Mouse (Mus musculus): ENCODE measurements at regions not wholly inside any gene's neighbourhood (a gene's known extent, or its start where the extent isn't known, plus 50 kb on each side); places are given as distances from the start of the nearest gene placed in this dataset.

DNA sequence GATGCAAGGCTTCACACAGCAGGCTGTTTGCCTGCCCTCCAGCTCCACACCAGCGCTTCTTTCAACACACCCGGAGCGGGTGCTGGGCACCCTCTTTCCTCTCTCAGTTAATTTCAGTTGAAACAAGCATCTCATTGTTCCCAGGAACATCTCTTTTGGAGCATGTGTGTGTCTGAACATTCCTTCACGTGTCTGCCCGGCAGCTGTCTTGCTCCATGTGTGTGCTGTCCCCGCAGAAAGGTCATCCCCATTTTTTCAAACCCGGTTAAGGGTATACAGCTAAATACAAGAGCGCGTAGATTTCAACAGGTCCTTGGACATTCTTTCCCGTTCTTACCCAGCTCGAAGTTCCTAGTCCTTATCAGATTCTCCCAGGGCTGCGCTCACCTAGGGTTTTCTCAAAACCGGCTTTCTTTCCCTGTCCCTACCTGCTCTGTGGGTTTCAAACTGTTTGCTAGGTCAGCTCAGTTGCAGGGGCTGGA is 152.0 kb upstream of the Arid2 start:
- TF ChIP-seq CTCF (conservative IDR thresholded peaks at IDR 0.05; ENCODE audit: low read length) = no peak
- no peak for TF ChIP-seq POU5F1 (IDR thresholded peaks at IDR 0.05; ENCODE audit: borderline replicate concordance, low read length)
- no peak for TF ChIP-seq NANOG (IDR thresholded peaks at IDR 0.05; ENCODE audit: borderline replicate concordance, low read length)
